Mouse (Mus musculus) ES-Bruce4 (cell line): ENCODE measurements around the gene Rapgef1. TPM values are rescaled to one million over a fixed set of nuclear protein-coding genes. Genes with fewer than 3 reads are reported as not detected.
A peak's percentile ranks its signal among the peaks of the same experiment; 100 is the strongest.

Experiments
- H3K27ac ChIP-seq: 2 replicates; pipeline ENCODE4 v1.5.1; 2012; ENCODE audit warnings: low read length, inconsistent platforms; ENCODE audit not compliant: insufficient read depth
- H3K27me3 ChIP-seq: 2 replicates; pipeline ENCODE4 v1.6.1; 2012; ENCODE audit warnings: mild to moderate bottlenecking, low read length, inconsistent platforms; ENCODE audit not compliant: control insufficient read depth, poor library complexity, insufficient read depth, severe bottlenecking
- H3K36me3 ChIP-seq: 2 replicates; pipeline ENCODE4 v1.6.1; 2012; ENCODE audit warnings: inconsistent platforms, mild to moderate bottlenecking, low read length, moderate library complexity; ENCODE audit not compliant: control insufficient read depth, poor library complexity, insufficient read depth, severe bottlenecking
- H3K4me1 ChIP-seq: one replicate; pipeline ENCODE4 v1.8.1; 2011; ENCODE audit warnings: low read length; ENCODE audit not compliant: control insufficient read depth, insufficient read depth
- H3K4me3 ChIP-seq: 2 replicates; pipeline ENCODE4 v1.5.1; 2011; ENCODE audit warnings: low read depth, mild to moderate bottlenecking, low read length
- H3K9ac ChIP-seq: 2 replicates; pipeline ENCODE4 v1.6.1; 2012; ENCODE audit warnings: low read depth, mild to moderate bottlenecking, inconsistent platforms; ENCODE audit not compliant: poor library complexity, severe bottlenecking
- H3K9me3 ChIP-seq: replicated peaks from 2 replicates; pipeline ENCODE4 v1.6.1; 2012; ENCODE audit warnings: mild to moderate bottlenecking, low read length, inconsistent platforms; ENCODE audit not compliant: control insufficient read depth, poor library complexity, insufficient read depth, severe bottlenecking
- CTCF ChIP-seq: IDR thresholded peaks from one replicate; pipeline ENCODE4 v1.8.1; 2011; ENCODE audit warnings: low read depth, low read length
- EP300 ChIP-seq: IDR thresholded peaks from 2 replicates; pipeline ENCODE4 v1.6.1; 2011; ENCODE audit warnings: low read depth, low read length; ENCODE audit not compliant: insufficient read depth
- POLR2A ChIP-seq: IDR thresholded peaks from one replicate; pipeline ENCODE4 v1.8.1; 2011; ENCODE audit warnings: low read length; ENCODE audit not compliant: insufficient read depth
- polyA plus RNA-seq: library from polyadenylated mRNA; stranded (reverse); fragments of >200 nt; gene quantifications from 2 replicates; pipeline ENCODE4 v1.2.4, GENCODE M21; 2011; ENCODE audit warnings: low read depth; ENCODE audit not compliant: missing spikeins, insufficient read depth, insufficient read length

Gene Rapgef1
- polyA plus RNA-seq, 1 experiment: 37.0 TPM

GRCm38 (mm10) chr2:29624739-29625138 is 5.2 kb downstream of the Rapgef1 start:
- TF ChIP-seq CTCF: no peak
- 0 out of 2 replicates have a peak, but pooled peaks have one; percentile 27 for TF ChIP-seq EP300
- no peak for TF ChIP-seq POLR2A
- Histone ChIP-seq H3K9me3 (no peaks in the 10 kb centered on the region), H3K4me3 (no peak overlapping the region), H3K9ac (no peak overlapping the region), H3K27me3 (no peaks in the 10 kb centered on the region), H3K36me3 (no peaks in the 10 kb centered on the region), H3K4me1 (peaks cover 24% of the 10 kb centered on the region), H3K27ac (no peak overlapping the region)

- Histone ChIP-seq H3K9me3 (no peaks in the 10 kb centered on the region), H3K4me3 (no peak overlapping the region)
- TF ChIP-seq EP300 (no peak), POLR2A (no peak), CTCF (no peak)
Observed at GRCm38 (mm10) chr2:29625573-29626200, 6.2 kb downstream of the Rapgef1 start.

DNA sequence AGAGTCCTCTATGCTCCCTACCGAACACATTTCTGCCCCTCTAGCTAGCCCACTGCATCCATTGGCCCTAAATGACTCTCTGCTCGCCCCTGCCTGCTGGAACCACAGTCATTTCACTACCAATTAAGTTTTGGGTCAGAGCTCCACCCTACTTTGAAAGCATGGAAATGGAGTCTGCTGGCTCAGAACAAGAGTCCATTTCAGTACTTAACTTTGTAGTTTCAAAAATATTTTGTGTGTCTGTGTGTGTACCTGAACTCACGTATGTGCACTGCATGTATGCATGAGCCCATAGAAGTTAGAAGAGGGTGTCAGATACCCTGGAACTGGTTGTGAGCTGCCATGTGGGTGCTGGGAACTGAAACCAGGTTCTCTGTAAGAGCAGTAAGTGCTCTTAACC is 7.8 kb downstream of the Rapgef1 start:
- no peak overlapping the region for H3K9ac ChIP-seq
- no peak for TF ChIP-seq POLR2A
- TF ChIP-seq CTCF: no peak
- TF ChIP-seq EP300: no peak

More at GRCm38 (mm10) chr2:29625573-29626200, 6.2 kb downstream of the Rapgef1 start:
- Histone ChIP-seq H3K36me3 (no peaks in the 10 kb centered on the region), H3K27ac (no peak overlapping the region), H3K27me3 (no peaks in the 10 kb centered on the region), H3K9ac (no peak overlapping the region), H3K4me1 (peaks cover 24% of the 10 kb centered on the region)

DNA sequence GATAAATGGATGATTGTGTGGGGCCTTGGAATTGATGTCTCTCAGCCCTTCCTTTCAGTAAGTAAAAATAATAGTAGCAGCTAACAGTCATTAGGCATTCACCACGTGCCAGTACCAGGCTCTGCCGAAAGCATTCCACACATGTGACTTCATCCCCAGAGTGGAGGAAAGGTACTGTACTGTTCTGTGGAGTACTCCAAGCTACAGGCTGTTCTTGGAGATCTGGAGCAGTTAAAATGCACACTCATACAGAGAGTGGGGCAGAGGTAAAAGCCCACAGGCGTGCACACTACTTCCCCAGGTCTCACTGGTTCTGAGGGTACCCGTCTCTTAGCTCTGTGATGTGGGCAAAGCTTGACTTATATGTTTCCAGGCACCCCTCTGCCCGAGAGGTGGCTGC is 8.7 kb downstream of the Rapgef1 start:
- H3K4me3 ChIP-seq: no peak overlapping the region
- no peaks in the 10 kb centered on the region for H3K27me3 ChIP-seq
- no peak for TF ChIP-seq POLR2A
- TF ChIP-seq CTCF: no peak
- no peak for TF ChIP-seq EP300
- no peaks in the 10 kb centered on the region for H3K36me3 ChIP-seq
- H3K27ac ChIP-seq: peak overlapping the region; percentile 99
- H3K4me1 ChIP-seq: peaks cover 27% of the 10 kb centered on the region
- H3K9me3 ChIP-seq: no peaks in the 10 kb centered on the region
- H3K9ac ChIP-seq: peak overlapping the region; percentile 31; the same call in 1 of the 2 replicates

More for the DNA sequence above, 7.8 kb downstream of the Rapgef1 start:
- Histone ChIP-seq H3K9me3 (no peaks in the 10 kb centered on the region), H3K27me3 (no peaks in the 10 kb centered on the region), H3K27ac (peak overlapping the region; percentile 99), H3K36me3 (no peaks in the 10 kb centered on the region), H3K4me3 (no peak overlapping the region), H3K4me1 (peaks cover 26% of the 10 kb centered on the region)

GRCm38 (mm10) chr2:29628763-29629181 is 9.3 kb downstream of the Rapgef1 start:
- H3K9me3 ChIP-seq: no peaks in the 10 kb centered on the region
- H3K4me3 ChIP-seq: no peak overlapping the region
- peak overlapping the region; percentile 99 for H3K27ac ChIP-seq
- no peaks in the 10 kb centered on the region for H3K36me3 ChIP-seq
- no peaks in the 10 kb centered on the region for H3K27me3 ChIP-seq
- H3K9ac ChIP-seq: peak overlapping the region; percentile 31; the same call in 1 of the 2 replicates
- H3K4me1 ChIP-seq: peaks cover 27% of the 10 kb centered on the region
- TF ChIP-seq EP300 (peak; percentile 25; the same call in 1 of the 2 replicates), POLR2A (no peak)

DNA sequence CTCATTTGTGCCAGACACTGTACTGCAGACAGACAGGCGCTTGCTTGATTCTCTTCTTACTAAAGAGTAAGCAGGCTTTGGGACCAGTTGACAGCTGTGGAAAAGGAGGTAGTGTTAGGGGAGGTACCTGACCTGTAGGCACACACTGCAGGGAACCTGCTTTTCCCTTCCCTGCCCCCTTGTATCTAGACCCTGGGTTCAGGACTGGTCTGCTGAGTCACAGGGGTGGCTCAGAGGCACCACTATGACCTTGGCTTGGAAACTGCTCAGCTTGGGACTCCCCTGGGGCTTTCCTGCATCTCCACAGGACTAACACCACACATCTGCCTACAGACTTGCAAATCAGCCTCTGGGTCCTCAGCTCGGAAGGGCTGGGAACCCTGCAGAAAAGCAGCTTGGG is 9.8 kb downstream of the Rapgef1 start:
- Histone ChIP-seq H3K9me3 (no peaks in the 10 kb centered on the region), H3K9ac (0 out of 2 replicates have a peak overlapping the region, but pooled peaks have one; percentile 31), H3K27me3 (no peaks in the 10 kb centered on the region), H3K27ac (peak overlapping the region; percentile 99), H3K36me3 (no peaks in the 10 kb centered on the region), H3K4me3 (no peak overlapping the region), H3K4me1 (peaks cover 26% of the 10 kb centered on the region)
- TF ChIP-seq CTCF (no peak), EP300 (peak; percentile 100)
